Mouse (Mus musculus): ENCODE measurements around the gene Mapkap1. TPM values are rescaled to one million over a fixed set of nuclear protein-coding genes. Genes with fewer than 3 reads are reported as not detected.
"Not testable (repeated sequence)": the region's sequence is repeated elsewhere in the genome, so short reads cannot be mapped to it uniquely, and the experiment has no call there.

Gene Mapkap1
- polyA plus RNA-seq, 1 experiment from 2014 or later, result 117 TPM

GRCm38 (mm10) chr2:34503975-34504730, 97.6 kb downstream of the Mapkap1 start:
- no peak overlapping the region for H3K4me3 ChIP-seq (replicated peaks)
- H3K27ac ChIP-seq, result 0 out of 2 replicates have a peak overlapping the region, but pooled peaks have one; percentile 29
- 0 out of 2 replicates have a peak, but pooled peaks cover 2% of the 10 kb centered on the region for H3K4me1 ChIP-seq (replicated peaks)
- no peak for ATAC-seq (ENCODE audit: insufficient number of reproducible peaks, insufficient read depth, low FRiP score, low TSS enrichment, low read depth)
- no peaks in the 10 kb centered on the region for H3K9me3 ChIP-seq
- no peak overlapping the region for H3K9ac ChIP-seq (replicated peaks)
- H3K36me3 ChIP-seq, result 0 out of 2 replicates have a peak, but pooled peaks cover 12% of the 10 kb centered on the region
- H3K27me3 ChIP-seq, result no peaks in the 10 kb centered on the region
- H3K4me2 ChIP-seq, result no peak overlapping the region
- WGBS, result 46% methylated on average over 3 of the region's 3 CpGs

- not testable (repeated sequence) for H3K4me3 ChIP-seq (replicated peaks); ATAC-seq (ENCODE audit: insufficient number of reproducible peaks, insufficient read depth, low FRiP score, low TSS enrichment, low read depth); H3K27me3 ChIP-seq; H3K27ac ChIP-seq; H3K4me2 ChIP-seq; H3K36me3 ChIP-seq; H3K4me1 ChIP-seq (replicated peaks); H3K9me3 ChIP-seq; H3K9ac ChIP-seq (replicated peaks)
- 92% methylated on average over 2 of the region's 2 CpGs for WGBS
Measured at GRCm38 (mm10) chr2:34506162-34506561, 99.6 kb downstream of the Mapkap1 start.

GRCm38 (mm10) chr2:34509856-34510255, 103.3 kb downstream of the Mapkap1 start:
- no peak for ATAC-seq (ENCODE audit: insufficient number of reproducible peaks, insufficient read depth, low FRiP score, low TSS enrichment, low read depth)
- H3K4me3 ChIP-seq (replicated peaks), result no peak overlapping the region
- H3K27ac ChIP-seq, result no peak overlapping the region
- WGBS, result 92% methylated on average over 5 of the region's 5 CpGs
- no peak overlapping the region for H3K9ac ChIP-seq (replicated peaks)
- H3K9me3 ChIP-seq, result no peaks in the 10 kb centered on the region
- no peaks in the 10 kb centered on the region for H3K4me1 ChIP-seq (replicated peaks)
- 0 out of 2 replicates have a peak, but pooled peaks cover 3% of the 10 kb centered on the region for H3K36me3 ChIP-seq
- H3K27me3 ChIP-seq, result no peaks in the 10 kb centered on the region
- no peak overlapping the region for H3K4me2 ChIP-seq

- H3K4me2 ChIP-seq, result no peak overlapping the region
- H3K9me3 ChIP-seq, result no peaks in the 10 kb centered on the region
- H3K4me3 ChIP-seq (replicated peaks), result no peak overlapping the region
- no peak overlapping the region for H3K9ac ChIP-seq (replicated peaks)
- 0 out of 2 replicates have a peak, but pooled peaks cover 3% of the 10 kb centered on the region for H3K36me3 ChIP-seq
- no peaks in the 10 kb centered on the region for H3K27me3 ChIP-seq
- H3K27ac ChIP-seq, result no peak overlapping the region
- H3K4me1 ChIP-seq (replicated peaks), result no peaks in the 10 kb centered on the region
- no peak for ATAC-seq (ENCODE audit: insufficient number of reproducible peaks, insufficient read depth, low FRiP score, low TSS enrichment, low read depth)
- WGBS, result 92% methylated on average over 5 of the region's 5 CpGs
Measured at GRCm38 (mm10) chr2:34515263-34515662, 108.7 kb downstream of the Mapkap1 start.

- H3K27me3 ChIP-seq, result no peaks in the 10 kb centered on the region
- WGBS, result 79% methylated on average over 2 of the region's 2 CpGs
Measured at GRCm38 (mm10) chr2:34518083-34518482, 111.5 kb downstream of the Mapkap1 start.

GRCm38 (mm10) chr2:34518526-34518925, 112.0 kb downstream of the Mapkap1 start:
- WGBS, result 87% methylated on average over 5 of the region's 5 CpGs
- Histone ChIP-seq H3K36me3 (0 out of 2 replicates have a peak, but pooled peaks cover 9% of the 10 kb centered on the region), H3K9me3 (no peaks in the 10 kb centered on the region), H3K27ac (no peak overlapping the region), H3K4me3 (replicated peaks) (no peak overlapping the region), H3K4me2 (no peak overlapping the region), H3K4me1 (replicated peaks) (no peaks in the 10 kb centered on the region), H3K9ac (replicated peaks) (no peak overlapping the region), H3K27me3 (no peaks in the 10 kb centered on the region)
- no peak for ATAC-seq (ENCODE audit: insufficient number of reproducible peaks, insufficient read depth, low FRiP score, low TSS enrichment, low read depth)

More at GRCm38 (mm10) chr2:34518083-34518482, 111.5 kb downstream of the Mapkap1 start:
- Histone ChIP-seq H3K9me3 (no peaks in the 10 kb centered on the region), H3K4me1 (replicated peaks) (no peaks in the 10 kb centered on the region), H3K4me2 (no peak overlapping the region), H3K4me3 (replicated peaks) (no peak overlapping the region), H3K9ac (replicated peaks) (no peak overlapping the region), H3K36me3 (0 out of 2 replicates have a peak, but pooled peaks cover 9% of the 10 kb centered on the region), H3K27ac (no peak overlapping the region)
- ATAC-seq (ENCODE audit: insufficient number of reproducible peaks, insufficient read depth, low FRiP score, low TSS enrichment, low read depth), result no peak

- no peak overlapping the region for H3K4me2 ChIP-seq
- H3K4me3 ChIP-seq (replicated peaks), result no peak overlapping the region
- 0 out of 2 replicates have a peak, but pooled peaks cover 9% of the 10 kb centered on the region for H3K36me3 ChIP-seq
- H3K4me1 ChIP-seq (replicated peaks), result no peaks in the 10 kb centered on the region
- no peak overlapping the region for H3K9ac ChIP-seq (replicated peaks)
- H3K9me3 ChIP-seq, result no peaks in the 10 kb centered on the region
- no peak overlapping the region for H3K27ac ChIP-seq
- ATAC-seq (ENCODE audit: insufficient number of reproducible peaks, insufficient read depth, low FRiP score, low TSS enrichment, low read depth), result no peak
- 55% methylated on average over 6 of the region's 6 CpGs for WGBS
- H3K27me3 ChIP-seq, result no peaks in the 10 kb centered on the region
Measured at GRCm38 (mm10) chr2:34519525-34519924, 113.0 kb downstream of the Mapkap1 start.

- Histone ChIP-seq H3K9me3 (no peaks in the 10 kb centered on the region), H3K4me3 (replicated peaks) (no peak overlapping the region), H3K9ac (replicated peaks) (no peak overlapping the region), H3K27me3 (no peaks in the 10 kb centered on the region), H3K4me1 (replicated peaks) (peaks cover 8% of the 10 kb centered on the region), H3K27ac (no peak overlapping the region), H3K36me3 (0 out of 2 replicates have a peak, but pooled peaks cover 9% of the 10 kb centered on the region), H3K4me2 (no peak overlapping the region)
- ATAC-seq (ENCODE audit: insufficient number of reproducible peaks, insufficient read depth, low FRiP score, low TSS enrichment, low read depth), result no peak
- 88% methylated on average over 3 of the region's 3 CpGs for WGBS
Measured at GRCm38 (mm10) chr2:34521384-34521783, 114.8 kb downstream of the Mapkap1 start.

GRCm38 (mm10) chr2:34526527-34527371, 120.2 kb downstream of the Mapkap1 start:
- Histone ChIP-seq H3K36me3 (peaks cover 7% of the 10 kb centered on the region; the same call in 1 of the 2 replicates), H3K4me1 (replicated peaks) (peaks cover 21% of the 10 kb centered on the region), H3K4me2 (no peak overlapping the region; the same call in 1 of the 2 replicates), H3K27ac (0 out of 2 replicates have a peak overlapping the region, but pooled peaks have one; percentile 12), H3K9ac (replicated peaks) (no peak overlapping the region), H3K9me3 (no peaks in the 10 kb centered on the region), H3K4me3 (replicated peaks) (no peak overlapping the region), H3K27me3 (no peaks in the 10 kb centered on the region)
- ATAC-seq (ENCODE audit: insufficient number of reproducible peaks, insufficient read depth, low FRiP score, low TSS enrichment, low read depth), result no peak
- 31% methylated on average over 15 of the region's 15 CpGs for WGBS

- Histone ChIP-seq H3K4me2 (no peak overlapping the region), H3K9me3 (no peaks in the 10 kb centered on the region), H3K4me1 (replicated peaks) (peaks cover 27% of the 10 kb centered on the region), H3K36me3 (peaks cover 3% of the 10 kb centered on the region; the same call in 1 of the 2 replicates), H3K9ac (replicated peaks) (no peak overlapping the region), H3K27me3 (no peaks in the 10 kb centered on the region), H3K4me3 (replicated peaks) (no peak overlapping the region), H3K27ac (no peak overlapping the region)
- ATAC-seq (ENCODE audit: insufficient number of reproducible peaks, insufficient read depth, low FRiP score, low TSS enrichment, low read depth), result no peak
Measured at GRCm38 (mm10) chr2:34528491-34528890, 121.9 kb downstream of the Mapkap1 start.

- H3K4me1 ChIP-seq (replicated peaks), result peaks cover 34% of the 10 kb centered on the region
- no peak for ATAC-seq (ENCODE audit: insufficient number of reproducible peaks, insufficient read depth, low FRiP score, low TSS enrichment, low read depth)
- no peak overlapping the region for H3K4me2 ChIP-seq
- H3K9me3 ChIP-seq, result no peaks in the 10 kb centered on the region
- 32% methylated on average over 3 of the region's 3 CpGs for WGBS
- no peak overlapping the region for H3K27ac ChIP-seq
- H3K9ac ChIP-seq (replicated peaks), result no peak overlapping the region
- peaks cover 3% of the 10 kb centered on the region; the same call in 1 of the 2 replicates for H3K36me3 ChIP-seq
- no peak overlapping the region for H3K4me3 ChIP-seq (replicated peaks)
- H3K27me3 ChIP-seq, result no peaks in the 10 kb centered on the region
Measured at GRCm38 (mm10) chr2:34530042-34530441, 123.5 kb downstream of the Mapkap1 start.

All from limb, embryonic 12.5 days (tissue).